Mouse (Mus musculus) adipocyte (in vitro differentiated cells): ENCODE results near the gene 1700013G24Rik.
A peak's percentile ranks its signal among the peaks of the same experiment; 100 is the strongest.

Experiments used
- DNase-seq: peaks from one replicate; pipeline ENCODE4 v3.0.0-alpha.2; 2016; ENCODE audit warnings: low spot score

The 1700013G24Rik gene

GRCm38 (mm10) chr4:137457292-137457691, 4.2 kb downstream of the 1700013G24Rik start:
- DNase-seq, result no peak

DNA sequence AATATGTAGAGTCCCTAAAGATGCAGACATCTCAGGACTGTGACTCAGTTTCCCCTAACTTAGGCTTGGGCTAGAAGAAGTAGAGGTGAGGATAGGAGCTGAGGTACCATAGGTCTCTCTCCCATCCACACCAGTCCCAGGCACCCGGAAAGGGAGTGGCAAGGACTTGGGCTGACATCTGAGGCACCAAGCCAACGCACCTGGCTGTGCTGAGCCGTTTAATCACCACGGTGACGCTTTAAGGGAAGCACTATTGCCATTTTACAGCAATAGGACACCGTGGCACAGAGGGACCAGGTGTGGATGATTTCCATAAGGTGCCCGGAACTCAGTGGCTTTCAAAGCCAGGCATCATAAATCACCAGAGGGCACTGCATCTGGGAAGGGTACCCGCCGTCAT, 5.2 kb downstream of the 1700013G24Rik start:
- DNase-seq, result no peak

DNA sequence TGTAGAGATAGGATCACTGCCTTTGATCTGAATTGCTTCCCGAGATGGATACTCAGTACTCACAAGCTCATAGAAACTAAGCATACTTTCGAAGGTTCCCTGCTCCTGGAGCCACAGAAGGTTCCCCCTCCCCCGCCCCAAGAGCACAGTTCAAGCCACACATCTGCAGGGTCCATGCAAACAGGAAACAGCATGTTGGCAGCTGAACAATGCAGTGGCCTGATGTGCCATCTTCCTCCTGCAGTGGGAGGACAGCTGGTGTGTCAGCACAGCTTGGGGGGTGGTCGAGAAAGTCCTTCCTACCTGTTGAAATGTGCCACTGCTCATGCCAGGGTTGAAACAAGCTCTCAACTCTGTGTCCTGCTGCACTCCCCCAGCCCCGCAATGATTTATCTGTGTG, 5.8 kb downstream of the 1700013G24Rik start:
- DNase-seq, result no peak

DNA sequence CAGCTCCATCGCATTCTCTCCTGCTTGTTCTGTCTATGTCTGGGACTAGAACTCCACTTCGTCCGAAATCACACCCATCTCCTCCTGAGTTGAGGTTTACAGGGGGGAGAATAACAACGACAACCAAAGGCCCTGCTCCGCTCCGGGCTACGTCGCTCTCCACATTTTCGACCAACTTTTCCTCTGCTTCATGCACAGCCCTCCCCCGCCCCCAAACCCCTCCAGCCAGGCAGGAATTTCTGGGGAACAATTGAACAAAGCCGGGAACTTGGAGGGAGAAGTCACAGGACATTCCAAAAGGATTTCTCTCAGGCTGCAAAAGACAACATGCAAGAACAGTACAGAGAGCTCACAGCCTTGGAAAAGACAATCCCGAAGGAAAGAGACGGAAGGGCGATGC, 7.6 kb downstream of the 1700013G24Rik start:
- DNase-seq, result no peak

DNA sequence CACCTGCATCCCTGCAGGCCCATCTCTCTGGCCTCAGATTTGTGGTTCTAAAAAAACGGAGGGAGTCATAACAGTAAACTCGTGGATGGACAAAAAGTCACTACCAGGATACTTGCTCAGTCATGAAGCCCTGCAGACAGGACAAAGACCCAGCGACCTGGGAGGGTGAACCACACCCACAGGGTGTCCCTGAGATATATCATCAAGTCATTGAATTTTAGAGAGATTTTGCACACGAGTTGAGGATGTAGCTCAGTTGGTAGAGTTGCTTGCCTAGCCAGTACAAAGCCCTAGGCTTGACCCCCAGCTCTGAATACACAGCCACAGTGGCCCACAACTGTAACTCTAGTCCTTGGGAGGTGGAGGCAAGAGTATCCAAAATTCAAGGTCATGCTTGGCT, 8.1 kb downstream of the 1700013G24Rik start:
- DNase-seq, result no peak

- no peak for DNase-seq
Measured at GRCm38 (mm10) chr4:137461981-137462690, 9.1 kb downstream of the 1700013G24Rik start.

- DNase-seq, result no peak
Measured at GRCm38 (mm10) chr4:137465125-137465787, 12.2 kb downstream of the 1700013G24Rik start.

DNA sequence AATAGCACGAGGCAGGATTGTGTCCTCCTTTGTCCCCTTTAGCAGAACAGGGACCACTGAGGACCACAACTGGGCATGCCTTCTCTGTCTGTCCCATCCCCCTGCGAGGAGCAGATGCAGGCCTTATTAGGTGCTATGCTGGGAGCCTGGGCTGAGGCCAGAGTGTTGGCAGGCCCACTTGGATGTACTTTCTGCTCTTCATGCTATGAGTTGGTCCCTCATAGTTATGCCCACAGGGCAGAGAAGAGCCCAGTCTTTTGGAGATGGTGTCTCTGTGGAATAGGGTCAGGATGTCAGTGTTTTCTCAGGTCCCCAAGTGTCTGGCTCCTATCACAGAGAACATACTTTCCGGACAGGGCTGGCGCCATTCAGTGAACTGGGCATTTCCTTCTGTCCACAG, 13.9 kb downstream of the 1700013G24Rik start:
- no peak for DNase-seq

DNA sequence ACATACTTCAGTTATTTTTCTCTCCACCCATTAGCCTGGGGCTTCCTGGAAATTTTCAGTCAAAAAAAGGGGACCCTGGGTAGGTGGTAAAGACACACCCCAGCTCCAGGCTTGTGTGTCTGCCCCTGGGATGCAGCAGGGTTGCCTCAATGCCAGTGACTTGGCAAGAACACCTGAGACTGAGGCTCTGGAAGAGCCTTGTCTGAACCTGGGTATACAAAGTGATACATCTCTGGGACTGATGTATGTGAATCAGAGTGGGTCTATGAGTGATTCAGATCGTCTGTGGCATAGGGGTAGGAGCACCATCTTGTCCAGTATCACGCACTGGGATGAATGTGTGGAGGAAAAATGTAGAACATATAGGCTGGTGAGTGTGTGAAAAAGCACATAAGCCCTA, 14.4 kb downstream of the 1700013G24Rik start:
- DNase-seq, result no peak

- DNase-seq, result peak; percentile 96
Measured at GRCm38 (mm10) chr4:137468260-137469080, 15.4 kb downstream of the 1700013G24Rik start, which contains the start of gene Hspg2. Hspg2 (plus strand) TSS chr4:137468769.

DNA sequence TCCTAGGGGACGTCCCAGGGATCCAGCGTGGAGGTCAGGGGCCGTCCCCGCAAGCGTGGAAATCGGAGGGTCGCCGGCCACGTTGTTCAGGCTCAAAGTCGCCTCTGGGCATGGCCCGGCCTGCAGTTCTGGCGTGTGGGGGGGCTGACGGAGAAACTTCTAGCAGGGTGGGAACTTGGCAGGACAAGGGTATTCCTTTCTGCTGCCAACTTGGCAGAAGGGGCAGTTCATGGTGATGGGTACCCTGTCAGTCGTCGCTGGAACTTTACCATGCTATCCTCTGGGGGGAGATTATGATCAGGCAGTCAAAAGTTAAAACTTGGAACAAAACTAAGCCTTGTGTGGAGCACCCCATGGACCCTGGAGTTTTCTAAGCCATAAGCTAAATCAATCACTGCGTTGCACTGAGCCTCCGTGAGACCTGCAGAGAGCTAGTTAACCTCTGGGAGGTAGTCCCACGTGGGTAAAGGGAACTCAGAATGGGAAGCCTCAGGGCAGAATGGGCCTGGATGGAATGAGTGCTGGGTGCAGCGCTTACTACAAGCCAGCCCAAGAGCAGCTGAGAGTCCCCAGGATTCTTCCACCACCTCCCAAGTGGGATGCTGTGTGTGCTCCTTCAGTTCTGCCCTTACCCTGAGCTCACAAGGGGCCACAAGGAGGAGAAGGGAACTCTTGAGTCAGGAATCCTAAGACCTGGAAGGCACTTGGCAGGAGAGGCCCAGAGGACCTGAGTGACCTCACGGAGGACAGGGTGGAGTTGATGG, 16.2 kb downstream of the 1700013G24Rik start:
- peak; percentile 55 for DNase-seq

- DNase-seq, result no peak
Measured at GRCm38 (mm10) chr4:137469845-137470692, 17.0 kb downstream of the 1700013G24Rik start.

GRCm38 (mm10) chr4:137470701-137471317, 17.7 kb downstream of the 1700013G24Rik start:
- no peak for DNase-seq

DNA sequence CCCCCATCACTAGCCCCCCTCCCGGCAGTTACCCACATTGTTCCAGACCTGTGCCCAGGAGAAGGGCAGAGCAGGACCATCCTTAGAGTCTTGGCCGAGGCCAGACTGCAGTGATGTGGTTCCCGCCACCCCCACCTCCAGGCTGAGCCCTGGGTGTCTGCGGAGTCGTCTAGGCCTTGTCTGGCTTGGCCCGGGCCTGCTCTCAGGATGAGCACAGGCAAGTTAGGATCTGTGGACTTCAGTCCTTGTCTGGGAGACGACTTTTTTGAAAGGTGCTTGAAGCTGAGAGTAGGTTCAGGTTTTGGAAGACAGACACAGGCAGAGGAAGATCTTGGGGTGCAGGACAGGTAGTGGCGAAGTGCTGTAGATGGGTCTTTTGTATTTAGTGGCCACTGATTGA, 18.2 kb downstream of the 1700013G24Rik start:
- DNase-seq, result no peak

GRCm38 (mm10) chr4:137473240-137473639, 20.2 kb downstream of the 1700013G24Rik start:
- no peak for DNase-seq

GRCm38 (mm10) chr4:137473701-137474388, 20.8 kb downstream of the 1700013G24Rik start:
- DNase-seq, result no peak

DNA sequence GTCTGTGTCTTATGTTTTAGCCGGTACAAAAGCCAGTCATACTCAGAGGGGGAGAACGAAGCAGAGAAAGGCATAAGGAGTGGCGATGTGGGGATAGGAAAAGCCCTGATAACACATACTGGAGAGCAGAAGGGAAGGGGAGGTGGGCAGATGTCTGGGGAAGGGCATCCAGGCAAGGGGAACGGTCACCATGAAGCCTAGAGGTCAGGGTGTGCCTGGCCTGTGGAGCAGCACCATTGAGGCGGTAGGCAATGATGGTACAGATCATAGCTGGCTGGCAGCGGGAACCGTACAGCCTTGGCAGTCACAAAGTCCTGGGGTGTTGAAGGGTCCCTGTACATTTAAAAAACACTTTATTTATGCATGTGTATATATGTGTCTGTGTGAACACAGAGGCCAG, 21.6 kb downstream of the 1700013G24Rik start:
- no peak for DNase-seq

DNA sequence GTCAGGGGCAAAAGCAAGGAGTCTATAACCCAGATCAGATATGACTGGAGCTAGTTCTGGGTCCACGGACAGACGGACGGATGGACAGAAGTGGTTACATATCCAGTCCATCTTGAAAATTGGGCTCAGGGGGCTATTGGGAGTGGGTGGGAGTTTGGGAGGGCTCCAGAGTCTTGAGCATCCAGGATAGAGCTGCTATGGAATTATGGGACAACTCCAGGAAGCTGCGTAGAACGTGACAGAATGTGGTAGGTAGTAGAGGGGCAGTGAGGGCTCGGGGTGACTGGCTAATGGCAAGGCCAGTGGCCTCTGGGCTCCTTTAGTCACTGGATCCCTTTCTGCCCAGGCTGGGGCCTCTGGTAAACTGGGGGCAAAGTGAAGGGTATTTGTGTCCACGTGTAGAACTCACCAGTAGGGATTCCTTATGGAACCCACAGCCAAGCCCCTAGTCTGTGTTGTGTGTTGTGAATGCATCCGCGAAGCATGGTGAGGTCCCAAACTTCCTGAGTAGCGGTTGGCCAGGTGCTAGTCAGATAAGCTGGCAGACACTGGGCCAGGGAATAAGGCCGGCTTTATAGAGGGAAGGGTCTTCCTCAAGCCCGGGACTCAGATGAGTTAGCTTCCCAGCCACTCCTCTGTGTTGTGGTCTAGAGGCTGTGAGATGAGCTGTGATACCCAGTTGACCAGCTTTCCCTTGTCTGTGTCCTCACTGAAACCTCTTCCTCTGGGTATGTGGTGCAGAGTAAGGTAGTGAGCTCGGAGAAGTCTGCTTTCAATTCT, 22.4 kb downstream of the 1700013G24Rik start:
- no peak for DNase-seq
